ENCODE assay signal across 18 mouse cellular contexts in the genomic region with DNA sequence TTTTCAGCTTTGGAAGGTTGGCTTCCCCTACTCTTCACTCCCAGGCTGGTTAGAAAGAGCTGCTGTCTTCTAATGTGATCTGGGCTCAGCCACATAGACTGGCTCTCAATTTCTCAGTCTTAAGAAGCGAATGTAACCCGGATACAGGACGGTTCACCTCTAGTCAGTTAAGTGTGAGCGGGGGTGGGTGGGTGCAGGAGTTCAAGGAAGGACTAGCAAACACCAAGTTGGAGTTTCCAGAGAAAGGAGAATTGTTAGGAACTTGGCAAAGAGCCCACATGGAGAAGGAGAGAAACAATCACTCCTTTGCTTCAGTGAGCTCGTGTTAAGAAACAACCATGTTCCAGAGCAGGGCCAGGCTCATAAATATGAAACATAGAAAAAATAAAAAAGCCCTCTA.
DNase-seq lines count a peak whose midpoint lies in the region; ATAC-seq and TF ChIP-seq lines count a peak whose summit lies in the region.
"Had no signal": no experiment of that assay in that cellular context is flagged by ENCODE, and none has a peak within 500 bp of the region (broad histone marks: within the 10 kb centered on the region; RNA-seq: fewer than 3 reads in every experiment).

No protein-coding gene starts in this region.

- 59% methylated on average over 5 of the region's 5 CpGs for WGBS in kidney, embryonic 14.5 days
- 42% methylated on average over 5 of the region's 5 CpGs for WGBS in lung, embryonic 16.5 days
- 48% methylated on average over 5 of the region's 5 CpGs for WGBS in stomach, embryonic 16.5 days
- WGBS in thymus, adult 2 months: 98% methylated on average over 5 of the region's 5 CpGs

- peaks cover 4% of the 10 kb centered on the region; the same call in 1 of the 2 replicates for H3K4me1 ChIP-seq in kidney, embryonic 14.5 days (ENCODE audit: control insufficient read depth, insufficient read depth, low read length)
- peaks cover 11% of the 10 kb centered on the region for H3K4me1 ChIP-seq in lung, embryonic 16.5 days (replicated peaks; ENCODE audit: control insufficient read depth, insufficient read depth, low read length)
- H3K4me1 ChIP-seq in stomach, embryonic 16.5 days (ENCODE audit: control insufficient read depth, insufficient read depth, low read length): no peaks in the 10 kb centered on the region
- peaks cover 12% of the 10 kb centered on the region for H3K4me1 ChIP-seq in thymus, adult 2 months (replicated peaks; ENCODE audit: control insufficient read depth, insufficient read depth, low read length)
- H3K4me1 ChIP-seq: limb, embryonic 15.5 days had no signal

- peak; percentile 5 to 7 for DNase-seq in cerebellum, postnatal 10 days
- DNase-seq in cerebellum, postnatal 4 days (ENCODE audit: low spot score in 2 of 2): no peak
- DNase-seq in kidney, adult 8-10 months: no peak
- no peak for DNase-seq in lung, postnatal 10 days
- no peak for DNase-seq in thymus, adult 2 months
- DNase-seq: cerebellum, adult 11 months; cerebellum, postnatal 25 days; forebrain, postnatal 0 days; heart, postnatal 36 days; kidney, adult 18-20 months; lung, adult 2 months; thymus, adult 18-20 months had no signal

- TF ChIP-seq POLR2A in thymus, adult 2 months (IDR thresholded peaks at IDR 0.05; ENCODE audit: control insufficient read depth, extremely low read depth, insufficient read depth, low read length, poor library complexity): no peak

- no peak for TF ChIP-seq CTCF in thymus, adult 2 months (IDR thresholded peaks at IDR 0.05; ENCODE audit: borderline replicate concordance, control insufficient read depth, extremely low read depth, insufficient read depth, low read length, poor library complexity)

- no peaks in the 10 kb centered on the region for H3K27me3 ChIP-seq in kidney, embryonic 14.5 days (ENCODE audit: control insufficient read depth, insufficient read depth, low read length)
- H3K27me3 ChIP-seq in lung, embryonic 16.5 days (ENCODE audit: control insufficient read depth, insufficient read depth, low read depth, low read length): no peaks in the 10 kb centered on the region
- no peaks in the 10 kb centered on the region for H3K27me3 ChIP-seq in stomach, embryonic 16.5 days (ENCODE audit: control insufficient read depth, insufficient read depth, low read length)
- H3K27me3 ChIP-seq in thymus, adult 2 months (ENCODE audit: control insufficient read depth, insufficient read depth, low read length): no peaks in the 10 kb centered on the region
- H3K27me3 ChIP-seq: hindbrain, embryonic 15.5 days; limb, embryonic 15.5 days; neural tube, embryonic 12.5 days had no signal

- no peak overlapping the region for H3K4me2 ChIP-seq in kidney, embryonic 14.5 days (replicated peaks; ENCODE audit: low read depth, low read length)
- no peak overlapping the region for H3K4me2 ChIP-seq in lung, embryonic 16.5 days (ENCODE audit: low read depth, low read length)
- H3K4me2 ChIP-seq in stomach, embryonic 16.5 days (ENCODE audit: low read depth, low read length): no peak overlapping the region
- H3K4me2 ChIP-seq: hindbrain, embryonic 15.5 days; limb, embryonic 15.5 days; neural tube, embryonic 12.5 days had no signal

- H3K9ac ChIP-seq in kidney, embryonic 14.5 days (ENCODE audit: low read depth, low read length): no peak overlapping the region
- no peak overlapping the region for H3K9ac ChIP-seq in lung, embryonic 16.5 days (ENCODE audit: low read length)
- no peak overlapping the region for H3K9ac ChIP-seq in stomach, embryonic 16.5 days (ENCODE audit: low read length)
- H3K9ac ChIP-seq: forebrain, postnatal 0 days; hindbrain, embryonic 15.5 days; limb, embryonic 15.5 days; neural tube, embryonic 12.5 days had no signal

- ATAC-seq in kidney, embryonic 14.5 days (ENCODE audit: low FRiP score, low TSS enrichment): no peak
- ATAC-seq in lung, embryonic 16.5 days (ENCODE audit: low read depth): peak; percentile 69
- no peak for ATAC-seq in stomach, embryonic 16.5 days (ENCODE audit: insufficient read depth, low FRiP score)
- ATAC-seq: forebrain, postnatal 0 days had no signal

- H3K36me3 ChIP-seq in kidney, embryonic 14.5 days (ENCODE audit: control insufficient read depth, insufficient read depth, low read length): no peaks in the 10 kb centered on the region
- no peaks in the 10 kb centered on the region for H3K36me3 ChIP-seq in lung, embryonic 16.5 days (ENCODE audit: control insufficient read depth, insufficient read depth, low read length)
- H3K36me3 ChIP-seq in stomach, embryonic 16.5 days (ENCODE audit: control insufficient read depth, insufficient read depth, low read length): no peaks in the 10 kb centered on the region
- H3K36me3 ChIP-seq in thymus, adult 2 months (ENCODE audit: control insufficient read depth, insufficient read depth, low read length): no peaks in the 10 kb centered on the region
- H3K36me3 ChIP-seq: hindbrain, embryonic 15.5 days; limb, embryonic 15.5 days; neural tube, embryonic 12.5 days had no signal

- H3K4me3 ChIP-seq in kidney, embryonic 14.5 days (ENCODE audit: low read length): no peak overlapping the region
- H3K4me3 ChIP-seq in lung, embryonic 16.5 days (ENCODE audit: low read length): no peak overlapping the region
- no peak overlapping the region for H3K4me3 ChIP-seq in stomach, embryonic 16.5 days (replicated peaks; ENCODE audit: low read length)
- H3K4me3 ChIP-seq in thymus, adult 2 months (ENCODE audit: control insufficient read depth, insufficient read depth, low read length): no peak overlapping the region
- H3K4me3 ChIP-seq: hindbrain, embryonic 15.5 days; limb, embryonic 15.5 days; neural tube, embryonic 12.5 days had no signal

- H3K9me3 ChIP-seq in kidney, embryonic 14.5 days (ENCODE audit: control insufficient read depth, low read length): no peaks in the 10 kb centered on the region
- H3K9me3 ChIP-seq in lung, embryonic 16.5 days (ENCODE audit: control insufficient read depth, low read length): no peaks in the 10 kb centered on the region
- no peaks in the 10 kb centered on the region for H3K9me3 ChIP-seq in stomach, embryonic 16.5 days (replicated peaks; ENCODE audit: control insufficient read depth, low read length)
- H3K9me3 ChIP-seq: hindbrain, embryonic 15.5 days; limb, embryonic 15.5 days; neural tube, embryonic 12.5 days had no signal

- H3K27ac ChIP-seq in kidney, embryonic 14.5 days (ENCODE audit: low read depth, low read length): peak overlapping the region; percentile 9; the same call in 1 of the 2 replicates
- 0 out of 2 replicates have a peak overlapping the region, but pooled peaks have one; percentile 10 for H3K27ac ChIP-seq in lung, embryonic 16.5 days (ENCODE audit: low read length)
- H3K27ac ChIP-seq in stomach, embryonic 16.5 days (ENCODE audit: low read length): peak overlapping the region; percentile 21; the same call in 1 of the 2 replicates
- H3K27ac ChIP-seq in thymus, adult 2 months (ENCODE audit: control insufficient read depth, insufficient read depth, low read length): no peak overlapping the region
- H3K27ac ChIP-seq: hindbrain, embryonic 15.5 days; limb, embryonic 15.5 days; neural tube, embryonic 12.5 days had no signal

Comparison
In these comparisons a context has a peak if more than half of its experiments do, and no peak if none do; other contexts are left out.
1. DNase-seq: peak in cerebellum, postnatal 10 days (2 of 2); none in cerebellum, postnatal 4 days (0 of 2), kidney, adult 8-10 months (0 of 2), lung, postnatal 10 days (single experiment) and thymus, adult 2 months (single experiment).